Mouse (Mus musculus) stomach, postnatal 0 days (tissue): Measurements from ENCODE around the gene Vsnl1.

Experiments used
- CTCF ChIP-seq: IDR thresholded peaks from 2 replicates; pipeline ENCODE4 v1.5.1; 2016; ENCODE audit warnings: antibody characterized with exemption, low read depth, mild to moderate bottlenecking, moderate library complexity
- EP300 ChIP-seq: optimal IDR thresholded peaks from 2 replicates; pipeline ENCODE3; 2016; ENCODE audit warnings: antibody characterized with exemption

GRCm38 (mm10) chr12:11349870-11350269 is 86.5 kb downstream of the Vsnl1 start:
- TF ChIP-seq CTCF, result no peak
- no peak for TF ChIP-seq EP300
